Mouse (Mus musculus) spleen, adult 12 weeks (tissue): Measurements from ENCODE around the gene Tyk2.

ENCODE experiments used
- DNase-seq: peaks from one replicate; pipeline ENCODE4 v3.0.0; 2022; ENCODE audit warnings: low spot score

The Tyk2 gene

DNA sequence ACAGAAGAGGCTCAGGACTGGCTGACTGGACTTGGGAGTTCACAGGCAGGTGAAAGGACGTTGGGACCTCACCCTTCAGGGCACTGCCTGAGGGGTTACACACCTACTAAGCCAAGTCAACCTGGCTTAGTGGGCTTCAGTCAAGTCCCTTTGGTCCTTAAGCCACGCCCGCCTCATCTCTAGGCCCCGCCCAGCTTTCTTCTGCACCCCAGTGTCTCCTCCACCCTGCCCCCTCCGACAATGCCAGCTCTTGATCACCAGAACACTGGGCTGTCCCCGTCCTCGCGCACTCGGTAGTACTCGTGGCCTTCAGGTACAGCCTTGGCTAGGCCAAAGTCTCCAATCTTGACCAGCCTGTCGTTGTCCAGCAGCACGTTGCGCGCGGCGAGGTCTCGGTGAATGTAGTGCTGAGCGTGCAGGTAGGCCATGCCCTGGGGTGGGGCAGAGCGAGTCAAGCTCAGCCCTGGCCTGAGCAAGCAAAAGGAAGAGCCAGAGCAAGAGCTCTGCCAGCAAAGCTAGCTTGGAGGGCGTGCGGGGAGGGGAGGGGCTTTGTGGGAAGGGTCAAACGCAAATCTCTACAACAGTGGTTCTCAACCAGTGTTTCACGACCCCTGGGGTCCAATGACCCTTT lies 23.3 kb downstream of the Tyk2 start:
- DNase-seq, result no peak

DNA sequence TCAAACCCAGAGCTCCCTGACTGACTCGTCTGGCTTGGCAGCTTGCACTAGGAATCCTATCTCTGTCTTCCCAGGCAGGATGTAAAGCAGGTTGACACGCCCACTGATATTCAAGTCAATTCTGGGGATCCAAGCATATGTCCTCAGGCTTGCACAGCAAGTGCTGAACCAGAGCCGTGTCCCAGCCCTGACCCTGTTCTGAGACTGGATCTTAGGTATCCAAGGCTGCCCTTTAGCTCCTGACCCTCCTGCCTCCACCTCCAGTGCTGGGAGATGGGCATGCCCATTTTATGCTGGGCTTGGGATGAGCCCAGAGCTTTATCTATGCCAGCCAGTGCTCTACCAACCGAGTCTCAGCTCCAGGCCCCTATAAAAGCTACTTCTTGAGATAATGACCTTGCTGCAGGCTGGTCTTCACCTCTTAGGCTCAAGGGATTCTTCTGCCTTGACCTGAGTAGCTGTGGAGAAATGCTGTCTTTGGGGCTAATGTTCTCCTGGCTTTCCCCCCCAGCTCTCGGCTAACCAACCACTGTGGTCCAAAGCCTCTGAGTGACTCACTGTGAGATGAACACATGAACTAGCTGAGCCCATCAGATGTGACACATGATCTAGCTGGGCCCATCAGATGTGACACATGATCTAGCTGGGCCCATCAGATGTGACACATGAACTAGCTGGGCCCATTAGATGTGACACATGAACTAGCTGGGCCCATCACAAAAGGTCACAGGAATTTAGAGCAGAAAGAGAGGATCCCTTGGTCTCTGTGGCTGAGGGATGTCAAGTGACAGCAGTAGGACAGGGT lies 25.1 kb downstream of the Tyk2 start:
- peak; percentile 44 for DNase-seq

DNA sequence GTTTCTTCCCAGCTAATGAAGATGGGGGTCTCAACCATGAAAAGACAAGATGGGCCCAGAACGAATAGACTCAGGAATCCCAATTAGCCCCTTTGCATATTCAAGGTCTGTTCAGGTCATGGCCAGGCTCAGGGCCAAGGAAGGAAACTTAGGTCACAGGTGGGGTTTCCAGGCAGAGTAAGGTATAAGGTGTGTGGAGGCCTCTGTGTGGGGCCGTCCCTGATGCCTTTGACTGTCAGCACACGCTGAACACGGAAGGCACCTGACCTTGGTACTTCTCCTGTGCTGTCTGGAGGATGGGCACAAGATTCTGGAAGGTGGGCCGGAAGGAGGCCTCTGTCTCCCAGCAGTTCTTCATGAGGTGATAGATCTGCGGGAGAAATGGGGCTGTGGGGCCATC lies 26.2 kb downstream of the Tyk2 start:
- DNase-seq, result no peak

DNA sequence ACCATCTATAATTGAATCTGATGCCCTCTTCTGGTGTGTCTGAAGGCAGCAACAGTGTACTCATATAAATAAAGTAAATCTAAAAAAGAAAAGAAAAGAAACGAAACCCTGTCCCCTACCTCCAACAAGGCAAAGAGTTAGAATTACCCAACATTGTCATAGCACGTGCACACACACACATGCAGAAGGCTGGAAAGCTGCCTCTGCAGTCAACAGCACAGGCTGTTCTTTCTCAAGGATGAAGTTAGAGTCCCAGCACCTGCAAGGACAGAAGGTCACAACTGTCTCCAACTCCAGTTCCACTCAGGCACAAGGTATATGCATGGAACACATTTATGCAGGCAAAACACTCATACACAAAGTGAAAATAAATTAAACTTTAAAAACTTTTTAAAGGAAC lies 29.0 kb downstream of the Tyk2 start:
- no peak for DNase-seq

DNA sequence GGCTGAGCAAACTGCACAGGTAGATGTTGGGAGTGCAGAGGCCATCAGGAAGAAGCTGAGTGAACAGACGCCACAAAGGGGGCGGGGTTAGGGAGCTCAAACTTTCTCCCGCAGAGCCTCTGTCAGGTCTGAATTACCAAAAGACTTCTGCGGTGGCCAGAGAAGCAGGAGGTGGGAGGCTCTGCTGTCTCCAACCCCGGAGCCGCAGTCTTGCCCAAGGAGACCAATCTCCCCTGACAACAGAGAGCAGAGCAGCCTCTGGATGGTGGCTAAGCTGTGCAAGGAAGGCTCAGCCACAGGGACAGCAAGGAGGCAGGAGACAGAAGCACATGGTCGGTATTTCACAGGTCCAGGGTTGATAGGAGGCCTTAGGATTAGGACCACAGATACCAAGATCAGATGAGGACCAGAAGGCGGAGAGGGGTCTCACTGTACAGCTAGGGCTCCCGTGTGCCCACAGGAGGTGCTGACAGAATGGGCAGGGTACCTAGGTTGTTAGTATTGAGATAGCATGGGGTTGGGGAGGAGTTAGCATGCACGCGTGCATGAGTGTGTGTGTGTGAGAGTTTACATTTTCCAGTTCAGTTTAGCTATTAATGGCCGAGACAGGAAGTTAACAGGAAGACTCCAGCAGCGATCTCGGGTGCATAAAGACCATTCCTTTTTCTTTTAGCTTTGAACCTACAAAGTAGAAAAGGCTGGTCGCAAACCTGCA lies 30.4 kb downstream of the Tyk2 start:
- DNase-seq, result no peak

DNA sequence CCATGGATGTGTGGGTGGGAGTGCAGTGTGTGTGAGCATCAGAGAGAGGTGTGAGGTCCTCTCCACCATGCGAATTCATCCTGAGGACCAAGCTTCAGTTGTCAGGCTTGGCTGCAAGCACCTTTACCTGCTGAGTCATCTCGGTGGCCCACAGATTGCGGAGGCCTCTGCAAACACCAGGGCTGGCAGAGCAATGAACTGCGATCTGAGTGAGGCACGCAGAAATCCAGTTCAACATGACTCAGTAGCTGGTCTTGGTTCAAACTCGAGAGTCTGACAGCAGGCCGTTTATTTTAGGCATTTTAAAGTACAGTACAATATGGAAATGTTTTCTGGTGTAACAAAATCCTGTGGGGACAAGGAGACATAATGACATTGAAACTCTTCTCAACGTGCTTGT lies 33.2 kb downstream of the Tyk2 start:
- no peak for DNase-seq

DNA sequence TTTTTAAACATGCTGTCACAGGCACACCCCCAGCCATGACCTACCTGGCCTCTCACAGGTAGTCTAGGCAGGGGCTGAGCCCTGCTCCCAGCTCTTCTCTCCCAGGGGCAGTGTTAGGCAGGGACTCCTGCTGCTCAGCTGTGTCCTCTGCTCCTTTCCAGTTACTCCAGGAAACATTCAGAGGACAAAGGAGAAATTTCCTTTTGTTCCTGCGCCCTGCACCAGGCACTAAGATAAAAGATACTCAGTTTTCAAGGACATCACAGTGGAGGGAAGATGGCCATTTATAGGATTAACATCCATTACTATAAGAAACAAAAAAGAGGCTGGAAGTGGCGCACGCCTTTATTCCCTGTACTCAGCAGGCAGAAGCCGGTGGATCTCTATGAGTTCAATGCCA lies 35.1 kb downstream of the Tyk2 start:
- DNase-seq, result no peak

DNA sequence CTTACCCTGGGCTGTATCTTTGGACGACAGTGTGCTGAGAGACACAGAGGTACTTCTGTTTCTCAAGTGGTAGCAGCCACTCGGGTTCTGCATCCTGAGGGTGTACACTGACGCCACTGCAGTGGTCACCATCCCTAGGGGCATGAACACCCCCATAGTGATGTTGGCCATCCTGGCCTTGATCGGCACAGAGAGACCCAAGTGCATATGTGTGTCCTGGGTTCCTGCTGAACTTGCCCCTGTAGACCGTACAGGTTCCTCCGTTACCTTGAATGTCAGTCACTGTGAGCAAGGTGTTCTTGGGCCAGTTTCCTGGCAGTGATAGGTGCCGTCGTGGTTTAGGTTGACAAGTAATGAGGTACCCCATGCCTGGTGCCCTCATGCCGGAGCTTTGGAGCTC lies 37.6 kb downstream of the Tyk2 start:
- no peak for DNase-seq

DNA sequence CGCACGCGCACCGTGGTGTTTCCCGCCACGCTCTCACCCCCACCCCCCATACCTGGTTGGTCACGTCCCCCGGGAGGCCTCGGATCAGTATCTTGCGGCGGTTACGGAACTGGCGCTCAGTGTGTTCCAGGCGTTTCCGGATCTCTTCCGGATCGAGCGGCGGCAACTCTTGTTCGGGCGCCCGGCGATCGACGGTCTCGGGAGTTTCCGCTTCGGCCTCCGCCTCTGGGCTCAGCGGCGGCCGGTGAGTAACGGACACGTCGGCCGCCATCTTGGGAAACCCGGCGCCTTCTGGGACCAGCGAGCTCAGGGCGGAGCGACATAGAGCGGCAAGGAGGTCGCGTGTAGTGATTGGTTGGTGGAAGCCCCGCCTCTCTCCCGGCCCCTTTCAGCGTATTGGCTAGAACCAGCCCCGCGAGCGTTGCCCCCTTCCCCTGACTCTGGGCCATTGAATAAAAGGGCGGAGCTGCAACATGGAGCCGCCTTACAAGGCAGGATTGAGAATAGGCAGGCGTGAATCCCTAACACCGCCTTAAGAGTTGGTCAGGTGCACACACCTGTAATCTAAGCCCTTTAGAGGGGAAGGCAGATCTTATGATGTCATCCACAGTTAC lies 39.2 kb downstream of the Tyk2 start, which contains the start of the genes Gm38431 and Raver1:
Gene Gm38431, minus strand, starts transcription at position 291 of the 614 bp plus-strand sequence.
Gene Raver1, minus strand, starts transcription at position 302 of the 614 bp plus-strand sequence.
- peak; percentile 95 for DNase-seq

DNA sequence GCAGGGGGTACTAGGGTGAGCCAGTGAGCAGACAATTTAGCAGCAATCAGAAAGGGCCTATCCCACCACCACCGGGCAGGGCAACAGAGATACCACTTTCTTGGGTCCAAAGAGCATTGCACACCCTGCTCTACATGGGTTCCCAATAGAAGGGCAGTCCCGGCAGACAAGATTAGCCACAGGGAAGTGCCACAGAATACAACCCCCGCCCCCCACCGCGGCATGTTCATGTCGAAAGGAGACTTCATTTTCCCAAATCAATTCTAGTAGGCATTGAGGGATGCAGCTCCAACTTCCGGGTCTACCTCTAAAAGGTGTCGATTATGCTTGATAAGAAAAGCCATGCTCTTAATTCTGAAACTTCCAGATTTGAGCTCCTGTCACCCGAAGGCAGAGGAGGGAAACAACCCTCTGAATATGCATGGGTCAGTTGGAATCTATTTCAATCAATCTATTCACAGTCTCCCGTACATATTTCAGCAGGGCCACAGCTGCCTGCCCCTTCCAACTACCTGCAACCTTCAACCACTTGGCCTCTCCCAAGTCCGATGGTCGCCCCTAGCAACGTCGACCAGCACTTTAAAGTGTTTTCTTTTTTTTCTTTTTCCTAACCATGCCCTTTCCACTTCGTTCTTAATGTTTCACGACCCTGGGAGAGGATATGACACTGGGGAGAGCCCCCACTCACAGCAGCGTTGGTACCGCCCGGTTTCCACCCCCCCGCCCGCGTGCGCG lies 39.9 kb downstream of the Tyk2 start:
- DNase-seq, result no peak

DNA sequence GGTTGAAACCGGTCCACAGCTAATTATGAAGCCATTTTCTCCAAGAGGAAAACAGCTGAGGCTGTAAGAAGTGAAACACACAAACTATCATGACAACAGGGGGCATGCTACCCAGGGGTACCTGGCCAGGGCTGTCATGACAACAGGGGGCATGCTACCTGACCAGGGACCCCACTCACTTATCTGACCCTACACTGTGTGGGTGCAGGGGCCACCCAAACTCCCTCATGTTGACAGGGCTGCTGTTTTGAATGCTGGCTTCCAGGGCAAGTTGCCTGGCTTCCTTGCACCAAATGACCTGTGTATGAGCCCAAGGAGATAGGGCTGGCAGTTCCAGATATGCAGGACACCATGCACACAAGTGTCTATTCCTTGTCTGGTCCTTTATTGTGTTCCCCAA lies 40.5 kb downstream of the Tyk2 start:
- no peak for DNase-seq

DNA sequence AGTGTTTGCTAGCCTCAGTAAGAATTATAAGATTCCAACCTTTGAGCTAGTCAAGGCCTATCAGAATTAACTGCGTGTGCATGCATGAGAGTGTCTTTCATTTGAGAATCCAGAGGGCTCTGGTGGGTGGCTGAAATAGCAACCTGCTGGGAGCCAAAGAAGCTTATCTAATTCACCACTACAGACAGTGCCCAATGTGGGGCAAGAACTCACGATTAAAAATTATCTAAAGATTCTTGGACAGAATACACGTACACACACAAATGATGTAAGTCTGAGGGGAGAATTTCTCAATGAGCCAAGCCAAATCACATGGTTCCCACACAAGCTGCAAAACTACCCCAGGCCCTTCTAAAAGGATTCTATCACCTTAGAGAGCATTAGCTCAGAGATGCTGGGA lies 47.7 kb downstream of the Tyk2 start:
- no peak for DNase-seq

DNA sequence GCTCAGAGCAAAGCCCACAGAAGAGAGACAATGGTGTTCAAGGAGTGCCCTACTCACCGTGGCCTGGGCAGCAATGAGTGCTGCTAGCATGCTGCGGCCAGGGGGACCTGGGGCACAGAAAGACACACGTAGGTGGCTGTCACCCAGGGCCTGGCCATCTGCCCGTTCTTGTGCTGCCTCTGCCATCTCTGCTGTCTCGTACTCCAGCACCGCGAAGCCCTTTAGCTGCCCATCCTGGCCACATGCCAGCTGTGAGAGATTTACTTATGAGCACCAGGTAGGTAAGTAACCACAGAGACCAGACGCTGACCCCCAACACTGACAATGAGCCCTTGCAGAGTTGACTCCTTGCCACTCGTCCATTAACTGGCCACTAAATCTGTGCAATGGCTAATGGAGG lies 49.9 kb downstream of the Tyk2 start:
- no peak for DNase-seq

DNA sequence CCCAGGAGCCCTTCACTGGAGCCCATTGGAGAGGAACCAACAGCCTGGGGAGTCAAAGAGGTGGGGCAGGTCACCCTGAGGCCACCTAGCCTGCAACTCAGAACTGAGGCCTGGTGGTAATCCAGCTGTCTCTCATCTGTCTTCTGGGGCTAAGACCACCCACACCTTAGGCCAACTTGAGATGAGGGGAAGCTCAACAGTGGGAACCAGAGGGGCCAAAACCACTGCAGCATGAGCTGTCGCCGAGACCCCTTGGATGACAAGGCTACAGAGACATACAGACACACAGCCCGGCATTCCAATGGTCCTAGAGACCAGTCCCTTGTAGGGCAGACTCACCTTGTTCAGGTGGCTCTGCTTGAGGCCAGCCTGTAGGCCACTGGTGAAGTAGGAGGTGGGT lies 55.4 kb downstream of the Tyk2 start:
- no peak for DNase-seq

DNA sequence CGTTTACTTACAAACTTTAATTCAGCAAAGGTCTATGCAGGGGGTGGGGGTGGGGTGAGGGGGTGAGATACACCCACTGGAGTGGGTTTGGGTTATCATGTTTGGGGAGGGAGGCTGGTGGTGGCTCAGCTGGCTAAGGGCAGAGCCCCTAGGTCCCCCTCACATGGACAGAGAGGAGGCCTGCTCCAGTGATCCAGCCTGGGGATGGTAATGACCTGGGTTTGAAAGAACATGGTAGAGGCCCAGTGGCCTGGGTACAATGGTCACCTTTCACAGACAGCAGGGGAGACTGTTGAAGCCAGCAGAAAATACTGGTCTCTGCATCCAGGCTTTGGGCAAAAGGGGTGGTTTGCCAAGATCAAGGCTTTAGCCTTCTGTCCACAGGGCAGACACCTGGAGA lies 56.9 kb downstream of the Tyk2 start:
- no peak for DNase-seq

DNA sequence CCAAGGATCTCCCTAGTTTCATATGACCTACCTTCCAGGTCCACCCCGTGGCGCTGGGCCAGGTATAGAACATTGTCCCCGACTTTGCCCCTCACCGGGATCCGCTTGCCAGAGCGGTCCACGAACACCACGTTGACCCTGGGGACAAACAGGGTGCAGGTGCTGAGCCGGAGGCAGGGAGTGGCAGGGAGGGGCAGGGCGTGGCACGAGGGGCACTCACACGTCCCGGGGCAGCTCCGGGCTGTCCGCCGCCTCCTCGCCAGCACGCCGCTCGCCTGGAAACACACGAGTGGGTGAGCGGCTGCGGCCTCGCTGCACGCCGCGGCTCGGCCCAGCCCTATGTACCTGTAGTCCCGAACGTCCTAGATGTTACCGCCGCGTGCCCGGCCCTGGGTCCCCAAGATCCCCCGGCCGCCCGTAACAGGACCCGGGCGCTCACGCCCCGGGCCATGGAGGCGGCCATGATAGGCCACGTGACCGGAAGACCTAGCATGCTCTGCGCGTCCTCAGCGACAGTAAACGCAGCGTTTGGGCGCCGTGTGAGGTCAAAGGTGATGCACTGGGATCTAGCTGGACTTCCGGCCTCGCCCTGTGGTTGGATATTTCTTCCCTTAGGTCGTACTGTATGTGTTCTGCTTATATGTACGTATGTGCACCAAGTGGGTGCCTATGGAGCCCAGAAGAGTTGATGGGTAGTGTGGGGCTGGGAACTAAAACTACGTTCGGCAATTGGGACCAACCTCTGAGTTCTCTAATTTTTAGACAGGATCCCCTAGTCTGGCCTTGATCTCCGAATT lies 57.8 kb downstream of the Tyk2 start, which contains the start of the genes Gm49373 and Fdx1l:
Gene Gm49373, minus strand, starts transcription at position 53 of the 797 bp plus-strand sequence.
Gene Fdx1l, minus strand, starts transcription at position 571 of the 797 bp plus-strand sequence.
- DNase-seq, result peak; percentile 71

DNA sequence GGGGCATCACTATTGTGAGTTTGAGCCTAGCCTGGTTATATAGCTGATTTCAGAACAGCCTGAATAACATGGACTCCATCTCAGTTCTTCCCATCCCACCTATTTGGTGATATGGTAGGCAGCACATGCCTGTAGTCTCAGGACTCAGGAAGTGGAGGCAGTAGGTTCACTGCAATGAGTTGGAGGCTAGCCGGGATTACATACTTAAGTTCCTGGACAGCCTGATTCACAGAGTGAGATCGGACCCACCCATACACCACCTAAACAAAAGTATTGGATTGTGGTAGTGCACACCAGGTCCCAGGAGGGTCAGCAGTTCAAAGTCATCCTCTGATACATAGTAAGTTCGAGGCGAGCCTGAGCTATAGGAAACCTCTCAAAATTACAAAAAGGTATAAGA lies 58.4 kb downstream of the Tyk2 start:
- DNase-seq, result no peak

DNA sequence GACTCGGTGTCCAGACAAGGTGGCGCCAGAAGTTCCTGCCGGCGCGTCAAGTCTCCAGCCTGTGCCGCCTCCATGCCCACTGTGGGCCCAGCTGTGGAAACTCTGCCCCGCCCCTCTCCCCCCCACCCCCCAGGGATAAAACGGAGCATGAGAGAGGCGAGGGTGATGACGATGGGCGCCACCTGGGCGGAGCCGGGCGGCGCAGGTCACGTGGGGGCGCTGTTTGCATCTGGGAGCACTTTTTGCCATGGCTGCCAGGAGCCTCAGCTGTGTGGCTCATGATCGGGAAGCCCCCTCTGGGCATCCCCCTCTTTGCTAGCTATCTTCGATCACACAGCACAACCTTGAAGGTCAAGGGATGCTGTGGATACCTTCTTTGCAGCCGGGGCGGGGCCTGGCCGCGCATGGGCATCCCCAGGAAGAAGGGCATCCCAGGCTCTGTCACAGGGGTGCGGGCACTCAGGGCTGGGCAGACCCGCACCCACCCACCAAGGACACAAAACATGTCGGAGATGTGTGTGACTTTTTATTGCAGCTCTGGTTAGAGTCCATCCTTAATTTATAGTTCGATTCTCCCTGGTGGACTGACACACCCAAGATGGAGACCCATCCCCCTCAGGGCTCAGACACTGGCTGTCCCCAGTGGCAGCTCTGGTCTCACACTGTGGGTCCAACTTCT lies 63.9 kb downstream of the Tyk2 start, which contains the start of gene Zglp1:
Gene Zglp1, minus strand, starts transcription at position 88 of the 679 bp plus-strand sequence.
- DNase-seq, result no peak

DNA sequence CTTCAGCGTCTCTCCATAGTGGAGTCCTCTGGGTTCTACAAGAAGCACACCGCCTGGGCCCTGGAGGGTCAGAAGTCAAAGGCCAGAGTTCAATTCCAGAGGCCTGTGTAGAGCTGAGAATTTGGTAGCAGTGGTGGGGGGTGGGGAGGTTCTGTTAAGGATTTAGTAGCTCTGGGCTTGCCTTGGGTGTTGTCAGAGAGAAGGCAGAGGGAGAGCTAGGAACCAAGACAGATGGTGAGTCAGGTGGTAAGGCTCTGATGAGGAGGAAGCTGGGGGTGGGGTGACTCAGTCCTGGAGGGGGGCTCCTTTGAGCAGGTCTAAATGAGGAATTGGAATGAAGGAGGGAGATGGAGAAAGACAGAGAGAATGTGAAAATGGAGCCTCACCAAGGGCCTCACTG lies 68.1 kb downstream of the Tyk2 start:
- DNase-seq, result no peak
